Mouse (Mus musculus) lung, embryonic 16.5 days (tissue): ENCODE measurements at regions not wholly inside any gene's neighbourhood (a gene's known extent, or its start where the extent isn't known, plus 50 kb on each side); places are given as distances from the start of the nearest gene placed in this dataset.

Experiments
- ATAC-seq: fragments of 200-750 bp; cut with Nextera tagmentation; 2 replicates; pipeline ENCODE4 v1.8.0; 2017; ENCODE audit warnings: low read depth, mild to moderate bottlenecking, moderate library complexity
- H3K27ac ChIP-seq: fragments of 300-500 bp; sonication (generic); 2 replicates; pipeline ENCODE4 v1.5.1; 2014; ENCODE audit warnings: mild to moderate bottlenecking, control low read depth, low read length
- H3K27me3 ChIP-seq: fragments of 300-500 bp; sonication (generic); 2 replicates; pipeline ENCODE4 v1.6.1; 2014; ENCODE audit warnings: low read depth, low read length, mixed read lengths; ENCODE audit not compliant: control insufficient read depth, insufficient read depth
- H3K36me3 ChIP-seq: fragments of 300-500 bp; sonication (generic); 2 replicates; pipeline ENCODE4 v1.6.1; 2014; ENCODE audit warnings: low read length; ENCODE audit not compliant: control insufficient read depth, insufficient read depth
- H3K4me1 ChIP-seq: fragments of 300-500 bp; sonication (generic); replicated peaks from 2 replicates; pipeline ENCODE4 v1.6.1; 2014; ENCODE audit warnings: low read length, mixed read lengths; ENCODE audit not compliant: control insufficient read depth, insufficient read depth
- H3K4me2 ChIP-seq: fragments of 300-500 bp; sonication (generic); 2 replicates; pipeline ENCODE4 v1.6.1; 2014; ENCODE audit warnings: low read depth, low read length, control low read depth
- H3K4me3 ChIP-seq: fragments of 300-500 bp; sonication (generic); 2 replicates; pipeline ENCODE4 v1.5.1; 2014; ENCODE audit warnings: mild to moderate bottlenecking, low read length, control low read depth
- H3K9ac ChIP-seq: fragments of 300-500 bp; sonication (generic); 2 replicates; pipeline ENCODE4 v1.6.1; 2014; ENCODE audit warnings: low read length, control low read depth
- H3K9me3 ChIP-seq: fragments of 300-500 bp; sonication (generic); 2 replicates; pipeline ENCODE4 v1.6.1; 2016; ENCODE audit warnings: low read length; ENCODE audit not compliant: control insufficient read depth
- WGBS: fragments of 180-500 bp; shearing (Covaris S2); extraction: QIAGEN DNeasy Blood & Tissue Kit; methylation state at CpG from one replicate; pipeline ENCODE4 v1.1.7; 2014; 5-methylcytosine and 5-hydroxymethylcytosine counted together

DNA sequence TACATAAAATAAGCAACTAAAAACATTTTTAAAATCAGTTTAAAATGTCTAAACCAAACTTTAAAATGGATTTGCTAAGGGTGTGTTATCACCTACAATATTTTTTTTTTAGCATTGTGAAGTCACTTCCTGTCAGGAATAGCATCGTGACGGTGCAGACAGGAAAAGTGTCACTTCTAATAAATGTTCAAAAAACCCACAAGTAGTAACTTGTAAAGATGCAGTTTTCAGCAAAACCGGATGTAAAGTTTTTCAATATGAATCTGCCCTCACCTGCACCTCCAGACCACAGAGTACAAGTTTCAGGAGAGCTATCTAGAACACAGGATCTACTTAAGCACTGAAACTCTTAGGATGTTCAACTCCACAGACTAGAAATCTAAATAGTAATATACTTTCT is 147.1 kb upstream of the Smim15 start:
- no peaks in the 10 kb centered on the region for H3K9me3 ChIP-seq
- H3K27ac ChIP-seq, result no peak overlapping the region
- H3K4me2 ChIP-seq, result no peak overlapping the region
- H3K9ac ChIP-seq, result no peak overlapping the region
- no peak overlapping the region for H3K4me3 ChIP-seq
- WGBS, result 59% methylated on average over 3 of the region's 3 CpGs
- no peak for ATAC-seq
- peaks cover 7% of the 10 kb centered on the region; the same call in 1 of the 2 replicates for H3K4me1 ChIP-seq
- no peaks in the 10 kb centered on the region for H3K27me3 ChIP-seq
- no peaks in the 10 kb centered on the region for H3K36me3 ChIP-seq

DNA sequence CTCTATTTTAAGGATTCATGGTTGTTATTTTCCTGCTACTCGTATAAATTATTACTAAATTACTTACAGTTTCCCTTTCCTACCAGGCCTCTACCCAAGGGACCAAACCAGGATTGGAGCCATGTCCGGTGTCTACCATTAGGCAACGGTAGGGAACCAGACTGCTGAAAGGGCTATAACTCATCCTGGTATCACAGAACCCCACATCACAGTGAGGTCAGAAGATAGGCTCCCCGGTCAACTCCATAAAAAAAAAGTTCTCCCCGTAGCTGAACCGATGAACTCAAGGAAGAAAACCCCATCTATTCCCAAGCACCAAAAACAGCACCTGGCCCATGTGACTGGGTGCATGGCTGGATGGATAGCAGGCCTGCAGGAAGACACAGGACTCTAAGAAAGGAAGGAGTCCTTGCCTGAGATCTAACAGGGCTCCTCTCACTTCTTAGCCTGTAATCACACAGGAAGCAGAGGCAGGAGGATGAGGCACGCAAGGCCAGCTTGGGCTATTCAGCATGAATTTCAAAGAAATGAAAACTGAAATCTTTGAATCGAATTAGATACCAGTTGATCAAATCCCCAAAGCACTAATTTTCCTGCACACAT is 150.6 kb upstream of the Smim15 start:
- H3K27me3 ChIP-seq, result no peaks in the 10 kb centered on the region
- H3K27ac ChIP-seq, result no peak overlapping the region
- H3K9ac ChIP-seq, result no peak overlapping the region
- no peaks in the 10 kb centered on the region for H3K9me3 ChIP-seq
- H3K4me3 ChIP-seq, result no peak overlapping the region
- no peaks in the 10 kb centered on the region for H3K36me3 ChIP-seq
- H3K4me1 ChIP-seq, result peaks cover 8% of the 10 kb centered on the region; the same call in 1 of the 2 replicates
- no peak for ATAC-seq
- H3K4me2 ChIP-seq, result no peak overlapping the region
- 91% methylated on average over 8 of the region's 8 CpGs for WGBS

DNA sequence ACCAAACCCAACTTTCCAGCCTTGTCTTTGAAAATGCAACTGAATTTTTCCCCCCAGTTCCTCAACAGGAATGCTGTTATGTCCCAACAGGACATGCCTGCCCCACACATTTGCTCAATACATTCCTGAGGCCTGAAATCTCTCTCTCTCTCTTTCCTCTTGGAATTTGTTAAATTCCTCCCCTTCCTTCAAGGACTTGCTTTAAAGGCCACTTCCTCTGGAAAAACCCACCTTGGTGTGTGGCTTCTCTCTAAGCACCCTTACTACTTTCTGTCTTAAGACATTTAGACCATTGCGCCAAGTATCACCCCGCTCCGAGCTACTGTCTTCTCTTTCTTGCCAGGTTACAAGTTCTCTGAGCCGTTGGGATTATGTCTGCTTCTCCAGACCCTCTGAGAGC is 151.2 kb upstream of the Smim15 start:
- H3K36me3 ChIP-seq, result no peaks in the 10 kb centered on the region
- peaks cover 8% of the 10 kb centered on the region; the same call in 1 of the 2 replicates for H3K4me1 ChIP-seq
- no peak for ATAC-seq
- WGBS, result 56% methylated on average over 4 of the region's 4 CpGs
- no peak overlapping the region for H3K9ac ChIP-seq
- H3K4me3 ChIP-seq, result no peak overlapping the region
- H3K27ac ChIP-seq, result no peak overlapping the region
- no peaks in the 10 kb centered on the region for H3K27me3 ChIP-seq
- H3K9me3 ChIP-seq, result no peaks in the 10 kb centered on the region
- H3K4me2 ChIP-seq, result no peak overlapping the region

DNA sequence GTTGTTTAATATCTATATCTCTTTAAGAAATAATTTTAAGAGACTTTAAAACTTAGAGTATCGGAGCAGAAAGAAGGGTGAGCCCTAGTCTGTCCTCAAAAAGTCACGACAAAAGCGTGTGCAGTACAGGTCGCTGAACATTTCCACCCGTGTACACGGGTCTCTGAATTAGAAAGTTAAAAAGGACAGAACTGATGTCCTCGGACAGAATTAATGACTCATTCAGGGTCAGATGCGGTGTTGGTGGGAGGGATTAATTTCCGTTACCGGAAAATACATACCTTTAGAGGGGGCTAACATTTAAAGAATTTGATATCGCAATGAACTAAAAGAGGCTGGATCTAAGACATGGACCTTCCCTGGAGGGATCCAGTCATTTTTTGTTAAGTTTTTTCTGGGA is 152.3 kb upstream of the Smim15 start:
- Histone ChIP-seq H3K9ac (peak overlapping the region; percentile 95), H3K4me2 (peak overlapping the region; percentile 89), H3K4me3 (peak overlapping the region; percentile 87), H3K9me3 (no peaks in the 10 kb centered on the region), H3K27ac (peak overlapping the region; percentile 100), H3K27me3 (no peaks in the 10 kb centered on the region), H3K4me1 (peaks cover 13% of the 10 kb centered on the region), H3K36me3 (no peaks in the 10 kb centered on the region)
- no peak for ATAC-seq
- 6% methylated on average over 11 of the region's 11 CpGs for WGBS

DNA sequence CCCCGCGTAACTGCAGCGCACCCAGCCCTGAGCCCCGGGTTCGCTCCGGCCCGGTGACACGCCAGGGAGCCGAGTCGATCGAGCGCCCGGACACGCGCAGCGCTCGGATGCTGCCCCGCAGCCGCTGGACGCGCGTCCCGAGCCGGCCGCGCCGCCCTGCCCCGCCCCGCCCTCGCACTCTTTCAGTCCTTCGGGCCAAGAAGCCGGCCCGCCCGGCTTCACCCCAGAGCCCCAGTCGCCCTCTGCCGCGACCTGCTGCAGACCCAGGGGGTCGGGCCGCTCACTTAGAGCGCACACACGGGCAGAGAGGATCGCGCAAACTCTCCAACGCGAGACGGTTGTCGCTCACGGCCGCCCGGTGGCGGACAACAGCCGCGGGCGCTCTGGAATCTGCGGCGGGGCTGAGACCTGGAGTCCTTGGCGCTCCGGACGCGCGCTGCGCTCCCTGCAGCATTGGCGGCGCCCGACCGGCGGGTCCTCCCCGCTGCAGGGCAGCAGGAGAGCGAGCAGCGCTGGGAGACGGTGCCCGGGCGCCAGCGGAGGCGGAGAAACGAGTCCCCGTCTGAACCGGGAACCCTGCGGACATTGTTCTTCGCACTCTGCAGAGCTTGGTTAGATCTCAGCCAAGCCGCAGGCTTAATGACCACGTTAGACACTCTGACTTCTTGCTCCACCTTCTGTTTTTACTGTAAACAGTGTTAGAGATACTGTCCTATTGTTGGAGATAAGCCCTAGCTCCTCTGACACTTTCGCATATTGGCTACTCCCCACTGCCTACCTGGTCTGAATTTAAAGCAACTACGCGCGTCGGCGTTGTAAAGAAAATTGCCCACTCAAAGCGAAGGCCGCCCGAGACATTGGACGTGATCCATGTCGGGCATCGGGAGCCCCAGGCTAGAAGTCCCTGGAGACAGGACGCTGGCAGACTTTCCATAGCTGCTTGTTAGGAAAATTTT is 153.1 kb upstream of the Smim15 start:
- Histone ChIP-seq H3K9ac (peak overlapping the region; percentile 95), H3K36me3 (no peaks in the 10 kb centered on the region), H3K27ac (peak overlapping the region; percentile 100), H3K4me1 (peaks cover 18% of the 10 kb centered on the region), H3K4me3 (peak overlapping the region; percentile 87), H3K4me2 (peak overlapping the region; percentile 89), H3K9me3 (no peaks in the 10 kb centered on the region), H3K27me3 (no peaks in the 10 kb centered on the region)
- under 1% methylated on average over 95 of the region's 95 CpGs for whole genome bisulfite sequencing
- peak; percentile 46 for ATAC-seq

DNA sequence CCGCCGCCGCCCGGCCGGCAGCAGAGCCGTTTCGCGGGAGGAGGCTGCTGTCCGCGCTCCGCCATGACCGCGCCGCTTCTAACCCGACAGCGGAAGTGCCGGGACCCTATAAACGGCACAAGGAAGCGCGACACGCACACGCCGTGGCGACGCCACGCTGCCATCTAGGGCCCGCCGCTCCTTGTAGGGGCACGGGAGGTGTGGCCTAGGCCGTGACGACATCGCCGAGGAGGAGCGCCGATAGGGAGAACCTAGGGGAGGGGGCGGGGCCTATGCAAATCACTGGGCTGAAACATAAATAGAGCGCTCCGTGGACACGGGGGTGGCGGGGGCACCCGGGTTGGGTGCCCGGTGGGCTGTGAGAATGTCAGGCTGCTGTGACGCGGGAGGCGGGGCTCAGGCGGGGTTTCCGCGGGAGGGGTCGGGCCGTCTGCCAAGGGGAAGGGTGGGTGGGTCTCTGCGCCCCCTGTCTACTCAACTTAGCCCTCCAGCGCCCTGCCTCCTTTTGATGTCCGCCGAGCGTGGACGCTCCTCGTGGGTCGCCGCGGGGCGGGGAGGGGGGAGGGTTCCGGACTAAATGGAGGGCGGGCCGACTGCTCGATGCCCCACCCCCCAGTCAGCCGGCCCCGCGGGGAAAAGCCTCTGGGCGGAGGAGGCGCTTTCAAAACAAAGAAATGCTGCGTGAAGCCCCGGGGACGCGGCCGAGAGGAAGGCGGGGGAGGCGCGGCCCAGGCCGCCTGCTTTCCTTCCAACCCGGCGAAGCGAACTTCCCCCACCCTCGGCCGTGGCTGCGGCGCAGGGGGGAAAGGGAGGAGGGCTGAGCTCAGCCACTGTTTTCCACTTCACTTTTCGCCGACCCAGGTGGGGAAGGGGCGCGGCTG is 154.0 kb upstream of the Smim15 start:
- Histone ChIP-seq H3K4me3 (peak overlapping the region; percentile 87), H3K4me2 (peak overlapping the region; percentile 89), H3K9ac (peak overlapping the region; percentile 95), H3K9me3 (no peaks in the 10 kb centered on the region), H3K27ac (peak overlapping the region; percentile 100), H3K4me1 (peaks cover 18% of the 10 kb centered on the region), H3K27me3 (no peaks in the 10 kb centered on the region), H3K36me3 (no peaks in the 10 kb centered on the region)
- ATAC-seq, result peak; percentile 92
- WGBS, result under 1% methylated on average over 73 of the region's 90 CpGs

DNA sequence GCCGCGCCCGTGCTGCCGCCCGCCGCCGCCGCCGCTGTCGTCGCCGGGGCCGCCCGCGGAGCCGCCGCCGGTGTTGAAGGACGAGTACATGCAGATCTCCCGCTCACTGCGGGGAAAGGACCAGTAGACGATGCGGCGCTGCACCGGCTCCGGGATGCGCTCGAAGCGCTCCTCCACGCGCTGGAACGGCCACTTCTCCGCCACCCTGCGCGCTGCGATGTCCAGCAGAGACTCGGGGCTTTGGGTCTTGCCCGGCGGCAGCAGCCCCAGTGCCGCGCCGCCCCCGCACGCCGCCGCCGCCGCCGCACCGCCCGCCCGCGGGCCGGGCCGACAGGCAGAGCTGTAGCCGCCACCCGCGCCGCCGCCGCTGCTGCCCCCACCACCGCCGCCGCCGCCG is 154.7 kb upstream of the Smim15 start:
- Histone ChIP-seq H3K4me3 (peak overlapping the region; percentile 87), H3K27ac (peak overlapping the region; percentile 91), H3K9ac (peak overlapping the region; percentile 90), H3K4me1 (peaks cover 18% of the 10 kb centered on the region), H3K27me3 (no peaks in the 10 kb centered on the region), H3K4me2 (peak overlapping the region; percentile 81), H3K9me3 (no peaks in the 10 kb centered on the region), H3K36me3 (no peaks in the 10 kb centered on the region)
- ATAC-seq, result peak; percentile 0
- 0% methylated on average over 27 of the region's 66 CpGs for WGBS

DNA sequence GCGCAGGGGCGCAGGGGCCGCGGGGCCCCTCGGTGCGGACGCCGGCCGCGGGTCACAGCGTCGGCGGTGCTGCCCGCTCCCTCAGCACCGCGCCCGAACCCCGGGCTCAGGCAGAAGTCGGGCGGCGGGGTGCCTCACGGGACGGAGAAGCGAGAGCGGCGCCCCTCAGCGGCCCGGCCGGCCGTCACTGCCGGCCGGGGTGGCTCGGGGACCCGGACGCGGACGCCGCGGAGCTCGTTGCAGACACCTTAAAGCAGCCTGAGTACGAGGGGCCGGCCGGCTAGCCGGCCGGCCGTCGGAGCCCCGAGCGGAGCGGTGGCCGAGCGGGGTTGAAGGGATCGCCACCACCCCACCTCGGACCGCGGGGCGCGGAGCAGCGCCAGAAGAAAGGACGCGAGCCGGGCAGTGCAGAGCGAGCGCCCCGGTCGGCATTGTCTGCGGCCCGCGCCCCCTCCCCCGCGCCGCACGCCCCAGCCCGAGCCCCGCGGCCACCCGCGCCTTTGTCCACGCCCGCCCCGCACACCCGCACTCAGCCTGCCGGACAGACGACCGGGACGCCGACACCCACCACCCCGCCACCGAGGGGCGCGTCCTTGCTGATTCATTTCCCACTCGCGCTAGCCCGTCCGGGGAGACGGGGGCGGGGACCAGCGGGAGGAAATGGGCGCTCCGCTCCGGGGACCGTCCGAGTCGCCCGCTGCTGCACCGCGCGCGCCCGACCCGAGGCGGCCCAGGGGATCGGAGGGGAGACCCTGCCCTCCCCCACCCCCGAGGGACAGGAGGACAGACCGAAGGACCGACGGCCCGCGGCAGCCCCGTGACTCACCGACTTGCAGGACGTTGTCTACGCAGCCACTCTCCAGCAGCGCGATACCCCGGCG is 155.4 kb upstream of the Smim15 start:
- H3K9ac ChIP-seq, result peak overlapping the region; percentile 90
- peak overlapping the region; percentile 81 for H3K4me2 ChIP-seq
- WGBS, result 0% methylated on average over 73 of the region's 127 CpGs
- no peaks in the 10 kb centered on the region for H3K9me3 ChIP-seq
- H3K4me3 ChIP-seq, result peak overlapping the region; percentile 87
- peaks cover 21% of the 10 kb centered on the region for H3K4me1 ChIP-seq
- ATAC-seq, result no peak
- no peaks in the 10 kb centered on the region for H3K27me3 ChIP-seq
- H3K27ac ChIP-seq, result peak overlapping the region; percentile 91
- H3K36me3 ChIP-seq, result no peaks in the 10 kb centered on the region
